Mouse (Mus musculus) forebrain, embryonic 14.5 days (tissue): ENCODE data around the gene Senp8. TPM values are rescaled to one million over a fixed set of nuclear protein-coding genes. Genes with fewer than 3 reads are reported as not detected.

ENCODE experiments used
- polyA plus RNA-seq: library from polyadenylated mRNA; unstranded; fragments of >200 nt; fragmentation: Nextera tagmentation; extraction: Ambion mirVana; gene quantifications from 2 replicates; pipeline ENCODE4 v1.2.1, GENCODE M21; 2014

The Senp8 gene
- polyA plus RNA-seq, 1 experiment from 2014 or later, result 12.3 TPM

Other genes starting within 250 kb of the Senp8 start
- 60.7 and 61.6 TPM in 2 replicates for gene Hexa, start 211.2 kb downstream of the Senp8 start, polyA plus RNA-seq
- gene Tmem202, start 210.9 kb downstream of the Senp8 start, polyA plus RNA-seq, result 0.27 and 0.82 TPM in 2 replicates
- 14.0 and 20.3 TPM in 2 replicates for gene Celf6, start 172.8 kb downstream of the Senp8 start, polyA plus RNA-seq
- 211 and 219 TPM in 2 replicates for gene Parp6, start 133.4 kb downstream of the Senp8 start, polyA plus RNA-seq
- 1,240 and 1,376 TPM in 2 replicates for gene Pkm, start 94.3 kb downstream of the Senp8 start, polyA plus RNA-seq
- gene Gramd2, start 70.6 kb downstream of the Senp8 start, polyA plus RNA-seq, result 2.8 and 3.5 TPM in 2 replicates
- 18.8 and 21.9 TPM in 2 replicates for gene Myo9a, start 186 bp upstream of the Senp8 start, polyA plus RNA-seq
- gene Nr2e3, start 209.9 kb upstream of the Senp8 start, polyA plus RNA-seq, result not detected in 2 replicates